In genomic region chrX:38455890-38456634, GRCm38 (mm10) we compare ENCODE assay signal across 8 mouse cellular contexts. TPM values are rescaled to one million over a fixed set of nuclear protein-coding genes. Genes with fewer than 3 reads are reported as not detected.
DNase-seq lines count a peak whose midpoint lies in the region; ATAC-seq and TF ChIP-seq lines count a peak whose summit lies in the region.

Lamp2 (minus strand) TSS chrX:38456454.

- peak within 1 kb of the TSS; percentile 74 for H3K27ac ChIP-seq in hindbrain, embryonic 13.5 days

- 0 out of 2 replicates have a peak, but pooled peaks cover 2% of the 10 kb centered on the region for H3K36me3 ChIP-seq in hindbrain, embryonic 13.5 days

- TF ChIP-seq CTCF in Patski (IDR thresholded peaks at IDR 0.05) = no peak

- in situ Hi-C loops in Patski (cut with MboI; ENCODE audit: low pct_unique_long_range_greater_than_20kb) = no loop called here

- 13% methylated on average over 47 of the region's 47 CpGs for WGBS in hindbrain, embryonic 13.5 days

- peaks cover 8% of the 10 kb centered on the region for H3K4me1 ChIP-seq in hindbrain, embryonic 13.5 days (replicated peaks)

- CTCF ChIA-PET in Patski (lab: Charles Lee) = no interaction called here

- peak; percentile 94 for ATAC-seq in Patski
- peak; percentile 98 for ATAC-seq in hindbrain, embryonic 13.5 days (ENCODE audit: low FRiP score)

- no peaks in the 10 kb centered on the region for H3K9me3 ChIP-seq in hindbrain, embryonic 13.5 days

- POLR2A ChIA-PET in Patski (lab: Charles Lee) = interaction anchor here (1.3 to 2.0 kb wide), 2 partner anchors 14 to 17 kb away, joined by 3 to 8 read pairs; no protein-coding TSS in a partner anchor

- H3K27me3 ChIP-seq in Patski = peaks cover 18% of the 10 kb centered on the region
- no peaks in the 10 kb centered on the region for H3K27me3 ChIP-seq in hindbrain, embryonic 13.5 days

- H3K4me2 ChIP-seq in hindbrain, embryonic 13.5 days = peak within 1 kb of the TSS; percentile 58

- DNase-seq in Patski (ENCODE audit: low read depth, low spot score) = no peak
- DNase-seq in cerebellum, postnatal 14 days = peak; percentile 80 to 81
- peak; percentile 54 to 63 for DNase-seq in frontal cortex, postnatal 14 days (ENCODE audit: low spot score in 2 of 2)
- peak; percentile 41 to 51 for DNase-seq in layer of hippocampus, postnatal 25 days (ENCODE audit: extremely low spot score in 1 of 2, low spot score in 1 of 2)
- DNase-seq in lung, postnatal 25 days (ENCODE audit: low spot score) = peak; percentile 91
- peak; percentile 88 for DNase-seq in retina, embryonic 14.5 days (ENCODE audit: low spot score)
- DNase-seq in thymus, postnatal 4 days = peak; percentile 67

- H3K9ac ChIP-seq in hindbrain, embryonic 13.5 days = peak within 1 kb of the TSS; percentile 77

- peak within 1 kb of the TSS; percentile 58 for H3K4me3 ChIP-seq in hindbrain, embryonic 13.5 days

RNA-seq across cellular contexts. Expression of gene Lamp2, which starts in this region (rescaled TPM):
- polyA plus RNA-seq in Patski (2021) = 415 TPM
- 61.3 and 66.0 TPM in 2 replicates for polyA plus RNA-seq in hindbrain, embryonic 13.5 days (2015; fragmentation: Nextera tagmentation; extraction: Ambion mirVana)
- 10 to 100 TPM; 69.8 to 70.9 TPM for total RNA-seq in layer of hippocampus, postnatal 25 days (2021)
